Mouse (Mus musculus): ENCODE data around the gene Myzap.

DNA sequence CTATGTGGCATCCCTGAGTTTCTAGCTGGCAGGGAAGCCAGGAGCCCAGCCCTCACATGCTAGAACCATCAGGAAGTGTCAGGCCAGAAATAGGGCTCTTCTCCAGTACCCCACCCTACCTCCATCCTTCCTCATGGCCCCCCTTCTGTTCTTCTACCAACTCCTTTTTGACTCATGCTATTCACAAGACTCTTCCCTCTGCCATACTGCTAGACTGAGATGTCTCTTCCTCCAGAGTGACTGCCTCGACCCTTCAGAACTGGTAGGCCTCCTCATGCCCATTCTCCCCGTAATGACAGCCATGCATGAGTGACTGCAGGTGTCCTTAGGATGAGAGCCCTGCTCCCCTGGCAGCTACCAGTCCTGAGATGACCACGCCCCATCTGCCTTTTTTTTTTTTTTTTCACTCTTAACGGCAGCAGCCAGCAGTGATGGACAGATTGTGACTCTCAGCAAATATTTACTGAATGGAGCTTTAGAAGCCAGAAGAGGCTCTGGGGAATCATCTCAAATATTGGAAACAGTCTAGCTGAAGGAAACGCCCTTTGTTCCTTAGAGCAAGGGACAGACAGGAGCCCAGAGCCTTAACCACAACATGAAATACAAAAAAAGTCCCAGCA is 23.7 kb downstream of the Myzap start:
- TF ChIP-seq CTCF (conservative IDR thresholded peaks at IDR 0.05; ENCODE audit: low read length) (no peak), POU5F1 (IDR thresholded peaks at IDR 0.05; ENCODE audit: borderline replicate concordance, low read length) (no peak), NANOG (IDR thresholded peaks at IDR 0.05; ENCODE audit: borderline replicate concordance, low read length) (no peak)

All from E14TG2a.4 (cell line).